Mouse (Mus musculus): ENCODE data around the gene Tufm. TPM values are rescaled to one million over a fixed set of nuclear protein-coding genes. Genes with fewer than 3 reads are reported as not detected.

The Tufm gene
- polyA plus RNA-seq, 1 experiment from 2014 or later: 57.7 TPM

GRCm38 (mm10) chr7:126497966-126498365 is 10.8 kb downstream of the Tufm start:
- no peak overlapping the region for H3K4me2 ChIP-seq (ENCODE audit: low read depth, low read length)
- no peak for ATAC-seq
- peaks cover 83% of the 10 kb centered on the region for H3K36me3 ChIP-seq (replicated peaks; ENCODE audit: insufficient read depth, low read length)
- DNase-seq: no peak
- H3K9ac ChIP-seq (replicated peaks): no peak overlapping the region
- H3K4me3 ChIP-seq (ENCODE audit: low read depth, low read length): no peak overlapping the region
- no peak overlapping the region for H3K27ac ChIP-seq (ENCODE audit: low read depth)
- 92% methylated on average over 12 of the region's 12 CpGs for WGBS (ENCODE audit: insufficient replicate concordance)
- H3K4me1 ChIP-seq (ENCODE audit: insufficient read depth): peaks cover 9% of the 10 kb centered on the region; the same call in 1 of the 2 replicates
- H3K27me3 ChIP-seq (ENCODE audit: insufficient read depth, low read length): no peaks in the 10 kb centered on the region
- TF ChIP-seq CTCF (IDR thresholded peaks at IDR 0.05; ENCODE audit: low read depth): no peak
- TF ChIP-seq EP300 (IDR thresholded peaks at IDR 0.05; ENCODE audit: low read depth): no peak
- H3K9me3 ChIP-seq (ENCODE audit: low read length): no peaks in the 10 kb centered on the region

- 90% methylated on average over 7 of the region's 7 CpGs for WGBS (ENCODE audit: insufficient replicate concordance)
These were observed 12.3 kb downstream of the Tufm start for GRCm38 (mm10) chr7:126499416-126499815.

DNA sequence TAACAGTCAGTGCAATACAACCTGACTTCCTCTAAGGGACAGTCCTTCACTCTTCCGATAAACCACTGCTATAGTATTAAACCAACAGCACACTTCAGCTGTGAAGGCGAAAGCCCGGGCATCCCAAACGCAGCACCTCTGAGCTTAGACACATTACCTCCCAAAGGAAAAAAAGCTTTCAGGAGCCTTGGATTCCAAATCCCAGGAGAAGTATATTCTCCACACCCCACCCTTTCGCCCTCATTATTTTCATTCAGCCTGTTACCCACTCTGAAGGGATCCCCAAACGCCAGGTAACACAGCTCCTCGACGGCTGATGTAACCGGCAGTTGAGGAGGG is 14.5 kb downstream of the Tufm start:
- peak overlapping the region; percentile 84 for H3K4me2 ChIP-seq (ENCODE audit: low read depth, low read length)
- H3K9me3 ChIP-seq (ENCODE audit: low read length): no peaks in the 10 kb centered on the region
- H3K4me1 ChIP-seq (ENCODE audit: insufficient read depth): peaks cover 10% of the 10 kb centered on the region
- DNase-seq: no peak
- H3K27ac ChIP-seq (ENCODE audit: low read depth): peak overlapping the region; percentile 97
- H3K4me3 ChIP-seq (ENCODE audit: low read depth, low read length): peak overlapping the region; percentile 80
- H3K27me3 ChIP-seq (ENCODE audit: insufficient read depth, low read length): no peaks in the 10 kb centered on the region
- H3K9ac ChIP-seq (replicated peaks): peak overlapping the region; percentile 100
- ATAC-seq: no peak
- peaks cover 47% of the 10 kb centered on the region for H3K36me3 ChIP-seq (replicated peaks; ENCODE audit: insufficient read depth, low read length)
- no peak for TF ChIP-seq EP300 (IDR thresholded peaks at IDR 0.05; ENCODE audit: low read depth)
- no peak for TF ChIP-seq CTCF (IDR thresholded peaks at IDR 0.05; ENCODE audit: low read depth)
- WGBS (ENCODE audit: insufficient replicate concordance): under 1% methylated on average over 9 of the region's 9 CpGs

More at GRCm38 (mm10) chr7:126499416-126499815, 12.3 kb downstream of the Tufm start:
- H3K27me3 ChIP-seq (ENCODE audit: insufficient read depth, low read length): no peaks in the 10 kb centered on the region
- DNase-seq (no peak), ATAC-seq (no peak)
- H3K4me1 ChIP-seq (ENCODE audit: insufficient read depth): peaks cover 14% of the 10 kb centered on the region
- H3K4me3 ChIP-seq (ENCODE audit: low read depth, low read length): no peak overlapping the region
- peaks cover 69% of the 10 kb centered on the region for H3K36me3 ChIP-seq (replicated peaks; ENCODE audit: insufficient read depth, low read length)
- H3K4me2 ChIP-seq (ENCODE audit: low read depth, low read length): no peak overlapping the region
- no peak overlapping the region for H3K27ac ChIP-seq (ENCODE audit: low read depth)
- H3K9ac ChIP-seq (replicated peaks): no peak overlapping the region
- no peaks in the 10 kb centered on the region for H3K9me3 ChIP-seq (ENCODE audit: low read length)
- no peak for TF ChIP-seq CTCF (IDR thresholded peaks at IDR 0.05; ENCODE audit: low read depth)
- no peak for TF ChIP-seq EP300 (IDR thresholded peaks at IDR 0.05; ENCODE audit: low read depth)

DNA sequence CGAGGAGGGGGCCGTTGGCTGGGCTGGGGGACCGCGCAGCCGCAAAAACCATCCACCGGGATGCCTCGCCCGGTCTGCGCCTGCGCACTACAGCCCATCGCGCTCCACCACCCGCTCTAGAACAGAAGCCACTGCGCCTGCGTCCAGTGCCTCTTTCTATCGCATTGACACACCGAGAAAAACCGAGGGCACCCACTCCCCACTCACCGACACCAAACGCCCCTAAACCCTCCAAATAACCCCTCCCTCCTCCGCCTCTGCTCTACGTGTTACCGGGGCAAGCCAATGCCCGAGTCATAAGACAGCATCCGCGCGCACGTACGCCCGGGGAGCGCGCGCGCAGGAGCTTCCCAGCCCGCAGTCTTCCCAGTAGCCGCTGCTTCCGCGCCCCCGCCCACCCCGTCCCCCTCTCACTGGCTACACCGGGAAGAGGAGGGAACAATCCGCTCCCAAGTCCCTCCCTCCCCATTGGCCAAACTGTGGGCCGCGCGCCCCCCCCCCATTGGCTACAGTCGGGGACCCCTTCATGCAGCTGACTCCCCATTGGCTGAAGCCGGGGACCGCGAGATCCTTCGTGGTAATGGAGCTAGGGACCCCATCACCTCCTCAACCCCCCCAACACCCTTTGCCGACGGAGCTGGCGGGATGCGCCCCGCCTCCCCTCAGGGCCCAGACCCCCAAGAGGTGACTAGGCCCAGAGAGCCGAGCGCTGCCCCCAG is 15.0 kb downstream of the Tufm start:
- H3K4me3 ChIP-seq (ENCODE audit: low read depth, low read length): peak overlapping the region; percentile 80
- H3K9ac ChIP-seq (replicated peaks): peak overlapping the region; percentile 100
- under 1% methylated on average over 47 of the region's 57 CpGs for WGBS (ENCODE audit: insufficient replicate concordance)
- H3K36me3 ChIP-seq (replicated peaks; ENCODE audit: insufficient read depth, low read length): peaks cover 41% of the 10 kb centered on the region
- no peaks in the 10 kb centered on the region for H3K27me3 ChIP-seq (ENCODE audit: insufficient read depth, low read length)
- H3K4me2 ChIP-seq (ENCODE audit: low read depth, low read length): peak overlapping the region; percentile 84
- no peaks in the 10 kb centered on the region for H3K9me3 ChIP-seq (ENCODE audit: low read length)
- peak; percentile 94 for DNase-seq
- ATAC-seq: peak; percentile 77
- peak overlapping the region; percentile 97 for H3K27ac ChIP-seq (ENCODE audit: low read depth)
- TF ChIP-seq CTCF (IDR thresholded peaks at IDR 0.05; ENCODE audit: low read depth): no peak
- TF ChIP-seq EP300 (IDR thresholded peaks at IDR 0.05; ENCODE audit: low read depth): no peak
- H3K4me1 ChIP-seq (ENCODE audit: insufficient read depth): peaks cover 10% of the 10 kb centered on the region

GRCm38 (mm10) chr7:126502751-126503150 is 15.6 kb downstream of the Tufm start:
- DNase-seq: no peak
- WGBS (ENCODE audit: insufficient replicate concordance): under 1% methylated on average over 34 of the region's 40 CpGs
- H3K4me2 ChIP-seq (ENCODE audit: low read depth, low read length): peak overlapping the region; percentile 84
- H3K4me3 ChIP-seq (ENCODE audit: low read depth, low read length): peak overlapping the region; percentile 80
- H3K27me3 ChIP-seq (ENCODE audit: insufficient read depth, low read length): no peaks in the 10 kb centered on the region
- peak overlapping the region; percentile 97 for H3K27ac ChIP-seq (ENCODE audit: low read depth)
- peak overlapping the region; percentile 100 for H3K9ac ChIP-seq (replicated peaks)
- peaks cover 10% of the 10 kb centered on the region for H3K4me1 ChIP-seq (ENCODE audit: insufficient read depth)
- TF ChIP-seq CTCF (IDR thresholded peaks at IDR 0.05; ENCODE audit: low read depth) (no peak), EP300 (IDR thresholded peaks at IDR 0.05; ENCODE audit: low read depth) (no peak)
- H3K9me3 ChIP-seq (ENCODE audit: low read length): no peaks in the 10 kb centered on the region
- H3K36me3 ChIP-seq (replicated peaks; ENCODE audit: insufficient read depth, low read length): peaks cover 36% of the 10 kb centered on the region
- ATAC-seq: no peak

DNA sequence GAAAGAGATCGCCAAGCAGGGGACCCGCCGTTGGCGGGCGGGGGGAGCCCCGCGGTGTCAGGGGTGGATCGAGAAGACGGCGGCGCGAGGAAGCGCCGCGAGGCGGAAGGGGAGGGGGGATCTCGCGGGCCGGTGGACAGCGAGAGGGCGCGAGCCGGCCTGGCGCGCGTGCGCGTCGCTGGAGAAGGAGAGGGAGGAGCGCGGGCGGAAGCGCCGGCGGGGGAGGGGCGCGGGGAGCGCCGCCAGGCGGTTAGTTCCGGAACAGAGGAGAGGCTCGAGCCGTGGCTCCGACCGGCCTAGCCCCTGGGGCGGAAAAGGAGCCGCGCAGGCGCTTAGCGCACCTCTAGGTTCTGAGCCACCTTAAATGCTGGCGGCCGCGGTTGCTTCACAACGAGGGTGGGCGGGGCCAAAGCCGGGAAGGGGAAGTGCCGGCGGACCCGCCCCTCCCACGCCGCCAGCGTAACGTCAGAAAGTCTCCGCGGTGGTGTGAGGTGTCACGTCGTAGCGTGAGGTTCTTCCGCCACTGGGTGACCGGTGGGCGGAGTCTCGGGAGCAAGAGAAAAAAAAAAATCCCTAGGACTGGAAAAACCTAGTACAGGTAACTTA is 16.2 kb downstream of the Tufm start, which contains the start of gene Atxn2l:
TSS of gene Atxn2l (minus strand) at position 165 of the 606 bp plus-strand sequence.
- Histone ChIP-seq H3K4me3 (ENCODE audit: low read depth, low read length) (peak within 1 kb of the TSS; percentile 80), H3K9me3 (ENCODE audit: low read length) (no peaks in the 10 kb centered on the region), H3K4me2 (ENCODE audit: low read depth, low read length) (peak within 1 kb of the TSS; percentile 84), H3K9ac (replicated peaks) (peak within 1 kb of the TSS; percentile 100), H3K27me3 (ENCODE audit: insufficient read depth, low read length) (no peaks in the 10 kb centered on the region), H3K36me3 (replicated peaks; ENCODE audit: insufficient read depth, low read length) (peaks cover 29% of the 10 kb centered on the region), H3K4me1 (ENCODE audit: insufficient read depth) (peaks cover 10% of the 10 kb centered on the region), H3K27ac (ENCODE audit: low read depth) (peak within 1 kb of the TSS; percentile 97)
- ATAC-seq (peak; percentile 86), DNase-seq (peak; percentile 99)
- 0% methylated on average over 34 of the region's 72 CpGs for WGBS (ENCODE audit: insufficient replicate concordance)
- TF ChIP-seq CTCF (IDR thresholded peaks at IDR 0.05; ENCODE audit: low read depth): peak; percentile 68
- TF ChIP-seq EP300 (IDR thresholded peaks at IDR 0.05; ENCODE audit: low read depth): peak; percentile 88; the same call in 1 of the 2 replicates
